Mouse (Mus musculus) hindbrain, embryonic 16.5 days (tissue): ENCODE results near the gene Arhgap19. TPM values are rescaled to one million over a fixed set of nuclear protein-coding genes. Genes with fewer than 3 reads are reported as not detected.

Experiments
- ATAC-seq: fragments of 200-750 bp; cut with Nextera tagmentation; 2 replicates; pipeline ENCODE4 v1.8.0; 2017; ENCODE audit warnings: moderate TSS enrichment, moderate library complexity
- H3K27ac ChIP-seq: fragments of 300-500 bp; sonication (generic); 2 replicates; pipeline ENCODE4 v1.5.1; 2014; ENCODE audit warnings: low read depth, mild to moderate bottlenecking, control low read depth, low read length, moderate library complexity
- H3K27me3 ChIP-seq: fragments of 300-500 bp; sonication (generic); replicated peaks from 2 replicates; pipeline ENCODE4 v1.6.1; 2014; ENCODE audit warnings: low read length; ENCODE audit not compliant: control insufficient read depth, insufficient read depth
- H3K36me3 ChIP-seq: fragments of 300-500 bp; sonication (generic); 2 replicates; pipeline ENCODE4 v1.6.1; 2014; ENCODE audit warnings: mild to moderate bottlenecking, low read length, moderate library complexity, mixed read lengths; ENCODE audit not compliant: control insufficient read depth, insufficient read depth
- H3K4me1 ChIP-seq: fragments of 300-500 bp; sonication (generic); 2 replicates; pipeline ENCODE4 v1.6.1; 2014; ENCODE audit warnings: low read depth, low read length; ENCODE audit not compliant: control insufficient read depth, insufficient read depth
- H3K4me2 ChIP-seq: fragments of 300-500 bp; sonication (generic); 2 replicates; pipeline ENCODE4 v1.6.1; 2014; ENCODE audit warnings: mild to moderate bottlenecking, low read length, control low read depth, moderate library complexity
- H3K4me3 ChIP-seq: fragments of 300-500 bp; sonication (generic); 2 replicates; pipeline ENCODE4 v1.5.1; 2014; ENCODE audit warnings: mild to moderate bottlenecking, low read length, control low read depth, moderate library complexity
- H3K9ac ChIP-seq: fragments of 300-500 bp; sonication (generic); 2 replicates; pipeline ENCODE4 v1.6.1; 2014; ENCODE audit warnings: low read depth, mild to moderate bottlenecking, control low read depth, low read length, moderate library complexity
- H3K9me3 ChIP-seq: fragments of 300-500 bp; sonication (generic); 2 replicates; pipeline ENCODE4 v1.6.1; 2014; ENCODE audit warnings: mild to moderate bottlenecking, low read length, moderate library complexity; ENCODE audit not compliant: control insufficient read depth
- WGBS: fragments of 180-500 bp; shearing (Covaris S2); extraction: QIAGEN DNeasy Blood & Tissue Kit; methylation state at CpG from one replicate; pipeline ENCODE4 v1.1.7; 2014; 5-methylcytosine and 5-hydroxymethylcytosine counted together
- polyA plus RNA-seq: library from polyadenylated mRNA; unstranded; fragments of >200 nt; fragmentation: Nextera tagmentation; extraction: Ambion mirVana; gene quantifications from 2 replicates; pipeline ENCODE4 v1.2.1, GENCODE M21; 2015

Arhgap19 gene
- polyA plus RNA-seq, 1 experiment from 2014 or later: 3.8 TPM

DNA sequence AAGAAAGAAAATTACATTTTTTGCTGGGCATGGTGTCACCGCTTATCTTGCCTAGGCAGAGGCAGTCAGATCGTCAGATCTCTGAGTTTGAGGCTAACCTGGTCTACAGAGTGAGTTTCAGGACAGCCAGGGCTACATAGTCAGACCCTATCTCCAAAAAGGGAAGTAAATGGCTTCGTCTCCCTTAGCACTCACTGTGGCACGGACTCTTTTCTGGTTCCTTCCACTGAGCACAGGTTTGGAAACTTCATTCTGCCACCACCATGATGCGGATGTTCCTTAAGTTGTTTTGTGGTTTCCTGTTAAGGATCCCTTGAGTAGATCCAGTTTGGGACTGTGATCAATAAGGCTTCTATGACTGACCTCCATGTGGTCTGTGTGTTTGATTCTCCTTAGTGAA, 23.1 kb upstream of the Arhgap19 start:
- H3K36me3 ChIP-seq: no peaks in the 10 kb centered on the region
- ATAC-seq: no peak
- H3K27ac ChIP-seq: no peak overlapping the region
- WGBS: 84% methylated on average over 5 of the region's 5 CpGs
- H3K4me1 ChIP-seq: no peaks in the 10 kb centered on the region
- H3K9ac ChIP-seq: no peak overlapping the region
- no peaks in the 10 kb centered on the region for H3K9me3 ChIP-seq
- H3K4me2 ChIP-seq: no peak overlapping the region
- no peak overlapping the region for H3K4me3 ChIP-seq
- H3K27me3 ChIP-seq: no peaks in the 10 kb centered on the region

GRCm38 (mm10) chr19:41822589-41822988, 20.7 kb upstream of the Arhgap19 start:
- Histone ChIP-seq H3K4me2 (no peak overlapping the region), H3K9ac (no peak overlapping the region), H3K4me1 (no peaks in the 10 kb centered on the region), H3K4me3 (no peak overlapping the region), H3K27ac (no peak overlapping the region), H3K36me3 (no peaks in the 10 kb centered on the region), H3K9me3 (no peaks in the 10 kb centered on the region), H3K27me3 (no peaks in the 10 kb centered on the region)
- 92% methylated on average over 1 of the region's 1 CpGs for WGBS
- ATAC-seq: no peak

- Histone ChIP-seq H3K4me1 (no peaks in the 10 kb centered on the region), H3K9me3 (no peaks in the 10 kb centered on the region), H3K9ac (no peak overlapping the region), H3K27me3 (no peaks in the 10 kb centered on the region), H3K27ac (no peak overlapping the region), H3K36me3 (no peaks in the 10 kb centered on the region), H3K4me2 (no peak overlapping the region), H3K4me3 (no peak overlapping the region)
- 14% methylated on average over 5 of the region's 5 CpGs for WGBS
- ATAC-seq: no peak
These were observed 19.6 kb upstream of the Arhgap19 start for GRCm38 (mm10) chr19:41821436-41821835.

GRCm38 (mm10) chr19:41818749-41819148, 16.9 kb upstream of the Arhgap19 start:
- Histone ChIP-seq H3K4me2 (no peak overlapping the region), H3K36me3 (no peaks in the 10 kb centered on the region), H3K9me3 (no peaks in the 10 kb centered on the region), H3K27me3 (no peaks in the 10 kb centered on the region), H3K9ac (no peak overlapping the region), H3K27ac (no peak overlapping the region), H3K4me1 (no peaks in the 10 kb centered on the region), H3K4me3 (no peak overlapping the region)
- WGBS: 85% methylated on average over 4 of the region's 4 CpGs
- no peak for ATAC-seq

DNA sequence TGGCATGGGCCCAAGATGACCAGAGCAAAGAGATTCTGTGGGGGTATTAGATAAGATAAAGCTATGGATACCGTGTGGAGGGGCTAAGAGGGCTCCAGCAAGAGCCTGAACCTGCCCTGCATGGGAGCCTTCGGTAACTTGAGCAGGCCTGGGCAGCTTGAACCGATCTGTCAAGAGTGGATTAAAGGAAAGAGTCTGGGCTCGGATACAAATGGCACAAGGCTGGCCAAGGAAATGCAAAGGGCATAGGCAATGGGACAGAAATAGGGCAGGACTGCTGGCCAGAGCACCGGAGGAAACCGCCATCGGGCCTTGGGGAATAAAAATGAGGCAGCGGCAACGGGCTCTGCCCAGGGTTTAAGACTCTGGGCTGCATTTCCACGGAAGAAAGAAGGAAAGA, 15.5 kb upstream of the Arhgap19 start:
- ATAC-seq: no peak

GRCm38 (mm10) chr19:41816915-41817314, 15.1 kb upstream of the Arhgap19 start:
- no peak overlapping the region for H3K4me3 ChIP-seq
- no peaks in the 10 kb centered on the region for H3K27me3 ChIP-seq
- H3K4me2 ChIP-seq: no peak overlapping the region
- no peak overlapping the region for H3K27ac ChIP-seq
- no peaks in the 10 kb centered on the region for H3K4me1 ChIP-seq
- no peak for ATAC-seq
- no peak overlapping the region for H3K9ac ChIP-seq
- 68% methylated on average over 5 of the region's 5 CpGs for WGBS
- H3K36me3 ChIP-seq: no peaks in the 10 kb centered on the region
- H3K9me3 ChIP-seq: no peaks in the 10 kb centered on the region

More for the DNA sequence above, 15.5 kb upstream of the Arhgap19 start:
- Histone ChIP-seq H3K27ac (no peak overlapping the region), H3K36me3 (no peaks in the 10 kb centered on the region), H3K4me3 (no peak overlapping the region), H3K9me3 (no peaks in the 10 kb centered on the region), H3K27me3 (no peaks in the 10 kb centered on the region), H3K4me1 (no peaks in the 10 kb centered on the region), H3K4me2 (no peak overlapping the region), H3K9ac (no peak overlapping the region)
- WGBS: 60% methylated on average over 10 of the region's 10 CpGs

GRCm38 (mm10) chr19:41816410-41816809, 14.6 kb upstream of the Arhgap19 start:
- Histone ChIP-seq H3K4me2 (no peak overlapping the region), H3K4me1 (no peaks in the 10 kb centered on the region), H3K36me3 (no peaks in the 10 kb centered on the region), H3K27ac (no peak overlapping the region), H3K4me3 (no peak overlapping the region), H3K9ac (no peak overlapping the region), H3K9me3 (no peaks in the 10 kb centered on the region), H3K27me3 (no peaks in the 10 kb centered on the region)
- WGBS: 77% methylated on average over 5 of the region's 5 CpGs
- no peak for ATAC-seq

DNA sequence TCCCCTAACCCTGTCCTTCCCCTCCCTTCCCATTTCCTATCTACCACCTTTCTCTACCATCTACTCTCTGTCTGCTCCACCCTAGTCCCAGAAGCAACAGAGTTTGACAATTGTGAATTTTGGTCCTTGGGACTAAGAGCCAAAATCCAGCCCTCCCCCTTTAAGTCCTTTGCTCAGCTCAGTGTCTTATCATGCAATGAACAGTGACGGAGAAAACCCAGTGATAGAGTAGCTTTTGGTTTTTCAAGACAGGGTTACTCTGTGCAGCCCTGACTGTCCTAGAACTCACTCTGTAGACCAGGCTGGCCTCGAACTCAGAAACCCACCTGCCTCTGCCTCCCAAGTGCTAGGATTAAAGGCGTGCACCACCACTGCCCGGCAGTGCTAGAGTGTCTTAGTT, 11.5 kb upstream of the Arhgap19 start:
- H3K4me3 ChIP-seq: no peak overlapping the region
- no peak overlapping the region for H3K9ac ChIP-seq
- no peaks in the 10 kb centered on the region for H3K27me3 ChIP-seq
- H3K9me3 ChIP-seq: no peaks in the 10 kb centered on the region
- 88% methylated on average over 4 of the region's 4 CpGs for WGBS
- H3K27ac ChIP-seq: no peak overlapping the region
- ATAC-seq: no peak
- H3K4me2 ChIP-seq: no peak overlapping the region
- no peaks in the 10 kb centered on the region for H3K36me3 ChIP-seq
- no peaks in the 10 kb centered on the region for H3K4me1 ChIP-seq

DNA sequence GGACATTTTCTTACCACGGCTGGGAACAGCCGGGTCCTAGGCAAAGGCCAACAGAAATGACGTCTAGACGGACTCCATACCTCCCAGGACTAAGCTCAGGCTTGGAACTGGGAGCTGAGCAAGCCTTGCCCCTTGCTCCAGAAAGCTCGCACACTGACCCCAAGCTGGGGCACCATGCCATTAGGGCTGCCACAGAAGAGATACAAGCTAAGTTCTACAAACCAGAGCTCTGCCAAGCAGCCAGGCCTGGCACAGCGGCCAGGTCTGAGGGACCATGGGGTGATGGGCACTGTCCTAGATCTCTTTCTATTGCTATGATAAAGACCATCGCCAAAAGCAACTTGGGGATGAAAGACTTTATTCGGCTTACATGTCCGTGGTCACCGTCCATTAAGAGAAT, 10.7 kb upstream of the Arhgap19 start:
- Histone ChIP-seq H3K4me3 (no peak overlapping the region), H3K9ac (no peak overlapping the region), H3K9me3 (no peaks in the 10 kb centered on the region), H3K4me2 (no peak overlapping the region), H3K4me1 (no peaks in the 10 kb centered on the region), H3K27ac (no peak overlapping the region), H3K27me3 (no peaks in the 10 kb centered on the region), H3K36me3 (no peaks in the 10 kb centered on the region)
- no peak for ATAC-seq
- WGBS: 94% methylated on average over 10 of the region's 10 CpGs

GRCm38 (mm10) chr19:41810074-41810473, 8.2 kb upstream of the Arhgap19 start:
- 78% methylated on average over 5 of the region's 5 CpGs for WGBS

More at GRCm38 (mm10) chr19:41810074-41810473, 8.2 kb upstream of the Arhgap19 start:
- H3K4me2 ChIP-seq: no peak overlapping the region
- no peaks in the 10 kb centered on the region for H3K36me3 ChIP-seq
- H3K27me3 ChIP-seq: no peaks in the 10 kb centered on the region
- no peaks in the 10 kb centered on the region for H3K4me1 ChIP-seq
- no peaks in the 10 kb centered on the region for H3K9me3 ChIP-seq
- H3K4me3 ChIP-seq: no peak overlapping the region
- ATAC-seq: no peak
- no peak overlapping the region for H3K9ac ChIP-seq
- H3K27ac ChIP-seq: no peak overlapping the region
